Mouse (Mus musculus): Measurements from ENCODE around the gene Ncoa5.

DNA sequence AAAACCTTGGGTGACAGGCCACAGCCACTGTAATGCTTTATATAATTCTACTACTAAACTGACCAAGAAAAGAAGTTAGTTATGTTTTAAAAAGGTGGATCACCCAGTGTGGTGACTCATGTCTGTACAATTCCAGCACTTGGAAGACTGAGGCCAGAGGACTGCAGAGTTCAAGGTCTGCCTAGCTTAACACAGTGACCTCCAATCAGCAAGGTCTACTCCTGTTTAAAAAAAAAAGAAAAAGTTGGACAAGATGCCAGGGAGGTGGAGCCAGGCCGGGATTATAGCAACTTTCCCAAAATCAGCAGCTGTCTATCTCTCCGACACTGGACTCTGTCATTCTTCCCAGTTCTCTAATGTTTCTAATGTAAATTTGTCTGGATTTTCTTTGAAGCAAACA, 25.1 kb downstream of the Ncoa5 start:
- TF ChIP-seq CTCF (IDR thresholded peaks at IDR 0.05; ENCODE audit: low read depth, low read length) (no peak), POLR2A (IDR thresholded peaks at IDR 0.05; ENCODE audit: borderline replicate concordance, low read depth, low read length) (no peak)
